17 mouse cellular contexts compared by ENCODE assay signal in genomic region chr6:145656740-145657591, GRCm38 (mm10). TPM values are rescaled to one million over a fixed set of nuclear protein-coding genes. Genes with fewer than 3 reads are reported as not detected.
A peak's percentile ranks its signal among the peaks of the same experiment; 100 is the strongest.
DNase-seq lines count a peak whose midpoint lies in the region; ATAC-seq and TF ChIP-seq lines count a peak whose summit lies in the region.
"Had no signal": no experiment of that assay in that cellular context is flagged by ENCODE, and none has a peak within 500 bp of the region (broad histone marks: within the 10 kb centered on the region; RNA-seq: fewer than 3 reads in every experiment).

No protein-coding gene starts in this region.

- no peak for TF ChIP-seq POLR2A in CH12.LX (IDR thresholded peaks at IDR 0.05; ENCODE audit: low read depth, low read length)
- no peak for TF ChIP-seq POLR2A in cortical plate, adult 2 months (IDR thresholded peaks at IDR 0.05; ENCODE audit: extremely low read depth, insufficient read depth, low read length)

- TF ChIP-seq RAD21 in CH12.LX (IDR thresholded peaks at IDR 0.05; ENCODE audit: low read depth, low read length) = peak; percentile 19

- H3K9ac ChIP-seq in forebrain, postnatal 0 days = no peak overlapping the region
- H3K9ac ChIP-seq in CH12.LX (ENCODE audit: insufficient read depth, low read depth) = no peak overlapping the region
- H3K9ac ChIP-seq: embryonic facial prominence, embryonic 13.5 days; liver, embryonic 13.5 days had no signal

- H3K4me1 ChIP-seq in forebrain, postnatal 0 days (ENCODE audit: insufficient read depth) = peaks cover 6% of the 10 kb centered on the region; the same call in 1 of the 2 replicates
- H3K4me1 ChIP-seq in forebrain, embryonic 10.5 days = no peaks in the 10 kb centered on the region
- peaks cover 0 to 2% of the 10 kb centered on the region in 2 experiments; a peak in 1 of 4 replicates for H3K4me1 ChIP-seq in CH12.LX (ENCODE audit: control insufficient read depth in 1 of 2, insufficient read depth in 2 of 2)
- no peaks in the 10 kb centered on the region for H3K4me1 ChIP-seq in cortical plate, adult 2 months (ENCODE audit: control insufficient read depth, insufficient read depth, low read length)
- H3K4me1 ChIP-seq: liver, embryonic 13.5 days had no signal

- in situ Hi-C loops in CH12.LX (cut with MboI; ENCODE audit: low pct_ligation_motif_present, low pct_unique_long_range_greater_than_20kb, low sequenced_read_pairs) = no loop called here

- no peak for ATAC-seq in forebrain, postnatal 0 days
- ATAC-seq: forebrain, embryonic 16.5 days had no signal

- WGBS in forebrain, postnatal 0 days = 79% methylated on average over 15 of the region's 15 CpGs
- 85% methylated on average over 15 of the region's 15 CpGs for WGBS in forebrain, embryonic 10.5 days

- no peaks in the 10 kb centered on the region for H3K36me3 ChIP-seq in forebrain, postnatal 0 days (ENCODE audit: insufficient read depth)
- H3K36me3 ChIP-seq in forebrain, embryonic 10.5 days (replicated peaks) = no peaks in the 10 kb centered on the region
- H3K36me3 ChIP-seq in CH12.LX (replicated peaks in 1 of 2; ENCODE audit: control insufficient read depth in 1 of 2, insufficient read depth in 1 of 2, low read length in 1 of 2) = no peaks in the 10 kb centered on the region
- H3K36me3 ChIP-seq: embryonic facial prominence, embryonic 13.5 days; liver, embryonic 13.5 days had no signal

- H3K27me3 ChIP-seq in forebrain, postnatal 0 days (ENCODE audit: insufficient read depth, low read length) = no peaks in the 10 kb centered on the region
- H3K27me3 ChIP-seq in forebrain, embryonic 10.5 days (ENCODE audit: poor library complexity, severe bottlenecking) = no peaks in the 10 kb centered on the region
- H3K27me3 ChIP-seq in CH12.LX (replicated peaks) = no peaks in the 10 kb centered on the region
- H3K27me3 ChIP-seq: embryonic facial prominence, embryonic 13.5 days; liver, embryonic 13.5 days had no signal

- no peaks in the 10 kb centered on the region for H3K9me3 ChIP-seq in forebrain, postnatal 0 days (ENCODE audit: low read length)
- H3K9me3 ChIP-seq in forebrain, embryonic 10.5 days = peaks cover 4% of the 10 kb centered on the region; the same call in 1 of the 2 replicates
- H3K9me3 ChIP-seq in CH12.LX (replicated peaks; ENCODE audit: low read length) = peaks cover 4% of the 10 kb centered on the region

- no peaks in the 10 kb centered on the region for H3K79me2 ChIP-seq in CH12.LX (replicated peaks; ENCODE audit: control insufficient read depth, extremely low read depth, insufficient read depth, poor library complexity, severe bottlenecking)

- no peak overlapping the region for H3K4me2 ChIP-seq in forebrain, postnatal 0 days (ENCODE audit: low read depth)
- no peak overlapping the region for H3K4me2 ChIP-seq in CH12.LX (ENCODE audit: insufficient read depth, low read depth, poor library complexity, severe bottlenecking)
- H3K4me2 ChIP-seq: embryonic facial prominence, embryonic 13.5 days; heart, embryonic 11.5 days; liver, embryonic 13.5 days had no signal

- H3K27ac ChIP-seq in forebrain, postnatal 0 days (ENCODE audit: low read depth, low read length) = no peak overlapping the region
- no peak overlapping the region for H3K27ac ChIP-seq in forebrain, embryonic 10.5 days
- H3K27ac ChIP-seq in layer of hippocampus, adult 2 months = no peak overlapping the region
- no peak overlapping the region for H3K27ac ChIP-seq in CH12.LX (ENCODE audit: insufficient read depth, low read depth)
- no peak overlapping the region for H3K27ac ChIP-seq in cortical plate, adult 2 months (ENCODE audit: insufficient read depth, low read length)
- H3K27ac ChIP-seq: embryonic facial prominence, embryonic 13.5 days; liver, embryonic 13.5 days had no signal

- TF ChIP-seq CTCF in forebrain, postnatal 0 days (IDR thresholded peaks at IDR 0.05; ENCODE audit: low read depth) = peak; percentile 42
- TF ChIP-seq CTCF in layer of hippocampus, adult 2 months (conservative IDR thresholded peaks at IDR 0.05) = peak; percentile 65
- peak; percentile 13 to 34; a peak in 2 of 4 replicates for TF ChIP-seq CTCF in CH12.LX (conservative IDR thresholded peaks at IDR 0.05 in 1 of 2, IDR thresholded peaks at IDR 0.05 in 1 of 2; ENCODE audit: low read depth in 2 of 2, low read length in 2 of 2)
- 0 out of 2 replicates have a peak, but pooled peaks have one; percentile 12 for TF ChIP-seq CTCF in cortical plate, adult 2 months (IDR thresholded peaks at IDR 0.05; ENCODE audit: extremely low read depth, insufficient read depth, low read length)

- TF ChIP-seq EP300 in CH12.LX (IDR thresholded peaks at IDR 0.05; ENCODE audit: low read length) = no peak

- dilution Hi-C loops in CH12.LX (cut with MboI; ENCODE audit: extremely low pct_ligation_motif_present, extremely low pct_unique_long_range_greater_than_20kb, low sequenced_read_pairs) = no loop called here

- H3K4me3 ChIP-seq in forebrain, postnatal 0 days (ENCODE audit: low read depth, low read length) = no peak overlapping the region
- H3K4me3 ChIP-seq in forebrain, embryonic 10.5 days = no peak overlapping the region
- H3K4me3 ChIP-seq in layer of hippocampus, adult 2 months = no peak overlapping the region
- H3K4me3 ChIP-seq in CH12.LX (replicated peaks in 1 of 3; ENCODE audit: low read depth in 2 of 3, low read length in 2 of 3, poor library complexity in 1 of 3) = no peak overlapping the region
- H3K4me3 ChIP-seq in cortical plate, adult 2 months (ENCODE audit: insufficient read depth, low read length) = no peak overlapping the region
- H3K4me3 ChIP-seq: embryonic facial prominence, embryonic 13.5 days; liver, embryonic 13.5 days had no signal

- DNase-seq in forebrain, postnatal 0 days = no peak
- DNase-seq in forebrain, embryonic 10.5 days (ENCODE audit: extremely low spot score, low spot score) = no peak
- no peak for DNase-seq in layer of hippocampus, adult 2 months (ENCODE audit: low spot score in 2 of 2)
- DNase-seq in layer of hippocampus, postnatal 14 days (ENCODE audit: low spot score in 2 of 2) = no peak
- no peak for DNase-seq in CH12.LX (ENCODE audit: extremely low read depth)
- no peak for DNase-seq in adrenal gland, adult 18-20 months (ENCODE audit: low spot score in 2 of 2)
- DNase-seq in c-Kit-positive CD71-positive TER-119-positive erythroid progenitor cells, embryonic 14.5 days (ENCODE audit: low spot score) = no peak
- DNase-seq: cerebellum, adult 9-11 months; layer of hippocampus, postnatal 36 days; liver, embryonic 13.5 days; right cerebral cortex, postnatal 25 days had no signal

TF ChIP-seq in CH12.LX, 34 proteins besides CTCF, POLR2A, EP300 and RAD21:
- peak; percentile 26; the same call in 1 of the 2 replicates for TF ChIP-seq SMC3 (IDR thresholded peaks at IDR 0.05; ENCODE audit: low read depth, low read length)
- TF ChIP-seq SIN3A (IDR thresholded peaks at IDR 0.05; ENCODE audit: low read length) = no peak

RNA-seq across cellular contexts. Expression of gene Tuba3b, which starts 41.4 kb away (rescaled TPM):
- not detected in 2 replicates for total RNA-seq in forebrain, postnatal 0 days (2014; rRNA removed)
- polyA plus RNA-seq in forebrain, postnatal 0 days (2015; fragmentation: Nextera tagmentation; extraction: Ambion mirVana) = not detected in 2 replicates
- not detected in 2 replicates for polyA plus RNA-seq in forebrain, embryonic 10.5 days (2016; fragmentation: Nextera tagmentation; extraction: Ambion mirVana)
- total RNA-seq in layer of hippocampus, adult 2 months (2021) = not detected
- not detected for total RNA-seq in layer of hippocampus, postnatal 14 days (2021)
- total RNA-seq in CH12.LX (2012; rRNA removed) (not detected in 2 replicates), CH12.LX (2014; rRNA removed) (not detected in 2 replicates)
- polyA plus RNA-seq in CH12.LX (2012; ENCODE audit: insufficient read length, low read depth) = not detected in 2 replicates
- not detected in 2 replicates for polyA plus RNA-seq in cortical plate, adult 2 months (2012; rRNA removed)
- not detected for total RNA-seq in adrenal gland, adult 18-20 months (2021)
- total RNA-seq: adrenal gland, postnatal 4 days; layer of hippocampus, postnatal 36 days had no signal
- polyA plus RNA-seq: embryonic facial prominence, embryonic 13.5 days; forebrain, embryonic 16.5 days; heart, embryonic 11.5 days; liver, embryonic 13.5 days; stomach, embryonic 16.5 days had no signal

RNA-seq across cellular contexts. Expression of gene Lmntd1, which starts 42.8 kb away (rescaled TPM):
- total RNA-seq in forebrain, postnatal 0 days (2014; rRNA removed) = 1.4 and 2.1 TPM in 2 replicates
- 1.1 and 1.3 TPM in 2 replicates for polyA plus RNA-seq in forebrain, postnatal 0 days (2015; fragmentation: Nextera tagmentation; extraction: Ambion mirVana)
- polyA plus RNA-seq in forebrain, embryonic 10.5 days (2016; fragmentation: Nextera tagmentation; extraction: Ambion mirVana) = 0.15 and 0.37 TPM in 2 replicates
- total RNA-seq in layer of hippocampus, adult 2 months (2021) = 1 to 10 TPM; 2.0 to 2.3 TPM
- 1 to 10 TPM; 1.5 to 2.0 TPM for total RNA-seq in layer of hippocampus, postnatal 14 days (2021)
- total RNA-seq in CH12.LX (2012; rRNA removed) (0.08 TPM in 1 of 2 replicates, not detected in the other), CH12.LX (2014; rRNA removed) (0.26 and 0.35 TPM in 2 replicates)
- polyA plus RNA-seq in CH12.LX (2012; ENCODE audit: insufficient read length, low read depth) = 0.43 and 0.48 TPM in 2 replicates
- 1.0 and 1.3 TPM in 2 replicates for polyA plus RNA-seq in cortical plate, adult 2 months (2012; rRNA removed)
- total RNA-seq in adrenal gland, adult 18-20 months (2021) = under 1 TPM; 0.51 to 0.66 TPM
- polyA plus RNA-seq: liver, embryonic 13.5 days had no signal

Comparison
In these comparisons a context has a peak if more than half of its experiments do, and no peak if none do; other contexts are left out.
1. CTCF ChIP-seq: peak in every context shown above with its lines; median percentile 65 in layer of hippocampus, adult 2 months; 42 in forebrain, postnatal 0 days; 24 in CH12.LX; 12 in cortical plate, adult 2 months.